In the genomic region with DNA sequence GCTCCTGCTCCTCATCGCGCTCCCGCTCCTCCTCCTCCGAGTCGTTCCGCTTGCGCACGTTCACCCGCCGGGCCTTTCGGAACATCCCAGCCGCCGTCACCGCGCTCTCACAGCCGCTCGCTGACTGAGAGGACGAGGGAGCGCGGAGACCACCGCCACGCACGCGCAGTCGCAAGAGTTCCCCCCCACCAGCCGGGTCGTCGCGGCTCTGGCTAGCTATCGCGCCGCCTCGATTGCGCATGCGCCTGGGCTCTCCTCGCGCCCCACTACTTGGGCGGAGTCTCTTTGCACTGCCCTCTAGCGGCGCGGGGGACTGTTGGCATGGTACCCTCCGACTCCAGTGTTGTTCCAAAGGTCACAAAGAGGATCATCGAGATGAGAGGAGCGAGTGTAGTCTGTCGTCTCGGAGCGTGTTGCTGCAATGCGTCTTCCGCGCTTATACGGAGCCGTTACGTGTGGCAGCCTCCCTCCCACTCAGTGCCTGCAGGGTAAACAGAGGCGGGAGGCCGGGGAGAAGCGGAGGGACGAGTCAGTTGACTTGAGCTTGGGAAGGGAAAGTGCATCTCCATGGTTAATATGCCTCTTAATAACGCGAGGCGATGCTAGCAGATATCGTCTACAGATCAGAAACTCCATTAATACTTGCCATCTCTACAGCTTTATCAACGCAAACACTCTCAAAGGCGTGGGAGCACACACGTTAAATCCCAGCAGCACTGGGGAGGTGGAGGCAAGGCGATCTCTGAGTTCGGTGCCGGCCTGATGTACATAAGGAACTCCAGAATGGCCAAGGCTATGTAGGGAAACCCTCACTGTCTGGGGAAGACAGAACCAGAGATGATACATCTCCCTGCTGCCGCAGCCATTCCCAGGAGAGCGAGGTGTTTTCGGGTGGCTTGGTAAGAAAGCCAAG, we compare ENCODE assay signal across 8 mouse cellular contexts. TPM values are rescaled to one million over a fixed set of nuclear protein-coding genes. Genes with fewer than 3 reads are reported as not detected.
DNase-seq lines count a peak whose midpoint lies in the region; ATAC-seq and TF ChIP-seq lines count a peak whose summit lies in the region.

A gene (minus strand): TSS at position 274 of the 913 bp plus-strand sequence.

- POLR2A ChIA-PET in Patski (lab: Charles Lee): interaction anchor here (0.9 kb wide), 1 partner anchor 8 kb away, joined by 3 read pairs; no protein-coding TSS in a partner anchor

- 2% methylated on average over 52 of the region's 70 CpGs for whole genome bisulfite sequencing in hindbrain, embryonic 13.5 days

- H3K4me1 ChIP-seq in hindbrain, embryonic 13.5 days (replicated peaks): peaks cover 29% of the 10 kb centered on the region

- H3K27me3 ChIP-seq in Patski: peaks cover 4% of the 10 kb centered on the region
- H3K27me3 ChIP-seq in hindbrain, embryonic 13.5 days: no peaks in the 10 kb centered on the region

- peak within 1 kb of the TSS; percentile 74 for H3K4me2 ChIP-seq in hindbrain, embryonic 13.5 days

- CTCF ChIA-PET in Patski (lab: Charles Lee): interaction anchor here (0.6 to 1.3 kb wide), 5 partner anchors 11 to 110 kb away, joined by 3 to 4 read pairs (median 3); a partner anchor contains a TSS

- peak within 1 kb of the TSS; percentile 99 for H3K9ac ChIP-seq in hindbrain, embryonic 13.5 days

- peak within 1 kb of the TSS; percentile 97 for H3K27ac ChIP-seq in hindbrain, embryonic 13.5 days

- in situ Hi-C loops in Patski (cut with MboI; ENCODE audit: low pct_unique_long_range_greater_than_20kb): no loop called here

- peak; percentile 88 for ATAC-seq in Patski
- ATAC-seq in hindbrain, embryonic 13.5 days (ENCODE audit: low FRiP score): peak; percentile 97

- no peak for TF ChIP-seq CTCF in Patski (IDR thresholded peaks at IDR 0.05)

- DNase-seq in Patski (ENCODE audit: low read depth, low spot score): peak; percentile 85
- peak; percentile 100 for DNase-seq in cerebellum, postnatal 14 days
- DNase-seq in frontal cortex, postnatal 14 days (ENCODE audit: low spot score in 2 of 2): peak; percentile 98
- DNase-seq in layer of hippocampus, postnatal 25 days (ENCODE audit: extremely low spot score in 1 of 2, low spot score in 1 of 2): peak; percentile 98 to 100
- peak; percentile 98 for DNase-seq in lung, postnatal 25 days (ENCODE audit: low spot score)
- peak; percentile 100 for DNase-seq in retina, embryonic 14.5 days (ENCODE audit: low spot score)
- DNase-seq in thymus, postnatal 4 days: peak; percentile 100

- peaks cover 10% of the 10 kb centered on the region for H3K36me3 ChIP-seq in hindbrain, embryonic 13.5 days

- peak within 1 kb of the TSS; percentile 99 for H3K4me3 ChIP-seq in hindbrain, embryonic 13.5 days

- H3K9me3 ChIP-seq in hindbrain, embryonic 13.5 days: no peaks in the 10 kb centered on the region

RNA-seq across cellular contexts. Expression of the gene that starts here (rescaled TPM):
- 47.9 TPM for polyA plus RNA-seq in Patski (2021)
- 77.1 and 79.7 TPM in 2 replicates for polyA plus RNA-seq in hindbrain, embryonic 13.5 days (2015; fragmentation: Nextera tagmentation; extraction: Ambion mirVana)
- 10 to 100 TPM; 51.3 to 77.8 TPM for total RNA-seq in layer of hippocampus, postnatal 25 days (2021)

Comparison
In these comparisons a context has a peak if more than half of its experiments do, and no peak if none do; other contexts are left out.
1. Peak in every context shown above with its lines: DNase-seq, ATAC-seq, H3K4me3 ChIP-seq and H3K27ac ChIP-seq.